Mouse (Mus musculus): ENCODE results near the gene Yeats4. TPM values are rescaled to one million over a fixed set of nuclear protein-coding genes. Genes with fewer than 3 reads are reported as not detected.
A peak's percentile ranks its signal among the peaks of the same experiment; 100 is the strongest.
"Not testable (repeated sequence)": the region's sequence is repeated elsewhere in the genome, so short reads cannot be mapped to it uniquely, and the experiment has no call there.

Yeats4 gene
- polyA plus RNA-seq, 1 experiment from 2014 or later, result 126 TPM

DNA sequence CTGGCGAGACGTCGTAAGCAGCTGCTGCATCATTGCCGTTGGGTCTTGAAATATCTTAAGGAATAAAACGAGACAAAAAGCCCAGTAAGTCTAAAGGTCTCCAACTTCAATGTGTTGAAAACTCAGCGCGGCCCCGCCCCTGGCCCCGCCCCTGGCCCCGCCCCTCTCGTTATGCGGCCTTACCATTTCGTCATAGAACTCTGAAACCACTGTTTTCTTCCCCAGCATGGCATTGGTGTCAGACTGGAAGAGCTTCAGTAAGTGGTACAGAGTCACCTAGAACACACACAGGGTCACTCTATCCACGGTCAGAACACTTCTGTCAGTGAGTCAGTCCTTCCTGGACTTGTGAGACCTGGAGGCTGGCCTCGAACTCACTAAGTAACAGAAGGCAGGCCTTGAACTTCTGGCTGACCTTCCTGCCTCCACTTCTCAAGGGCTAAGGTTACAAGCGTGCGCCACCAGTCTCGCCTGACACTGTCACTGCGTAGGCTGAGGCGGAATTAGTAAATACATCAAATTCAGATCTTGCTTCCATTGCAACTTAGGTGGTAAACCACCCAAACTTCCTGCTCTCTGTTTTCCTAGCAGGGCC, 7.0 kb downstream of the Yeats4 start:
- no peak for ATAC-seq
- no peak overlapping the region for H3K4me3 ChIP-seq
- H3K4me2 ChIP-seq, result no peak overlapping the region
- peaks cover 4% of the 10 kb centered on the region for H3K4me1 ChIP-seq
- 79% methylated on average over 20 of the region's 20 CpGs for WGBS
- H3K36me3 ChIP-seq (ENCODE audit: poor library complexity, severe bottlenecking), result peaks cover 90% of the 10 kb centered on the region
- H3K9me3 ChIP-seq (replicated peaks), result no peaks in the 10 kb centered on the region
- no peak overlapping the region for H3K9ac ChIP-seq
- H3K27me3 ChIP-seq, result no peaks in the 10 kb centered on the region
- no peak overlapping the region for H3K27ac ChIP-seq

DNA sequence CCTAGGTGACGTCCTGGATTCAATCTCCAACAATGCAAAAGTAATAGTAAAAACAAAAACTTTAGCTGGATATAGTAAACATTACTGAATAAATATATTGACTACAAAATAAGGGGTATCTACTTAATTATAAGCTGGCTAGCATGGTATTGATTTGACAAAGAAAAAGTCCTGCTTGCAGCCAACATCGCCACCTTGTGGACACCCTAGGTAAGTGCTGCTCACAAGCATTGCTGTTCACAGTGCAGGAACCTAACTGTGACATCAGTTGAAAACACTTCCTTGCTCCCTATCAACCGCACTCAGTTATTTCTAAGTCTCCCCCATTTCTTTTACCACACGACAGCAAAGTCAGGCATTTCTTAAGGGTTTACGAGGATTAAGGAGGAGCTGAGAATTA, 7.5 kb downstream of the Yeats4 start:
- H3K9ac ChIP-seq, result no peak overlapping the region
- H3K27me3 ChIP-seq, result no peaks in the 10 kb centered on the region
- no peak overlapping the region for H3K4me3 ChIP-seq
- no peak for ATAC-seq
- WGBS, result 66% methylated on average over 5 of the region's 5 CpGs
- H3K27ac ChIP-seq, result no peak overlapping the region
- H3K36me3 ChIP-seq (ENCODE audit: poor library complexity, severe bottlenecking), result peaks cover 90% of the 10 kb centered on the region
- no peak overlapping the region for H3K4me2 ChIP-seq
- no peaks in the 10 kb centered on the region; the same call in 1 of the 2 replicates for H3K9me3 ChIP-seq (replicated peaks)
- H3K4me1 ChIP-seq, result no peaks in the 10 kb centered on the region

- Histone ChIP-seq H3K36me3 (ENCODE audit: poor library complexity, severe bottlenecking) (peaks cover 88% of the 10 kb centered on the region), H3K4me2 (no peak overlapping the region), H3K27ac (no peak overlapping the region), H3K27me3 (no peaks in the 10 kb centered on the region), H3K4me1 (no peaks in the 10 kb centered on the region), H3K9me3 (replicated peaks) (no peaks in the 10 kb centered on the region; the same call in 1 of the 2 replicates), H3K9ac (no peak overlapping the region), H3K4me3 (no peak overlapping the region)
- 98% methylated on average over 9 of the region's 9 CpGs for WGBS
- no peak for ATAC-seq
These were observed 8.2 kb downstream of the Yeats4 start for GRCm38 (mm10) chr10:117216132-117216495.

DNA sequence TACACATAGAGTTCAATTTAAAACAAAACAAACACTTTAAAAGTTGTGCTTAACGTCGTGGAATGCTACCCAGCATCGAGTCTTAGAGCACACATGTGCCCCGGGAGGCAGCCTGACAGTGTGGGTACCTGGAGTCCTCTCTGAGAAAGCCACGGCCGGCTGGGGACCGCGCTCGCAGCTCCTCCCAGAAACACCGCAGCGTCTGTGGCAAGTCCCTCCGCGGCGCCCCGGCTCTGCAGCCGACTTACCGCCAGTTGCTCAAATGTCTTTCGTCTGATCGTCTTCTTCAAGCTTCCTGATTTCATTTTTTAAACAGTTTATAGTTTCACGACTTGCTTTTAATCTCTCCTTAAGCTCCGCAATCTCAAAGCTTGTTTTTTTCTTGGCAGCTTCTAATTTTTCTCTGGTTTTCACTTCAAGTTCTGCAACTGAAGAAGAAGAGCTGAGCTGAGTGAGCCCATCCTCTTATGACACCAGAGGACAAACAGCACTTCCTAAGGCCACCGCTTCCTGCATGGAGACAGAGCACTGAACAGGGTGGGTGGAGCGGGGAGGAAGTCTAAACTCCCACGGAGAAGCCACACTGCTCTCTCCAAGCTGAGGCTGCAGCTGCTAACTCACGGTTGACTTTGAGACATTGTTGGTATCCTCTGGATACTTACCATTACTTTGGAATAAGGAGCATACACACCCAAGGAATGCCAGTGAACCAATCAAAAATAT, 8.7 kb downstream of the Yeats4 start:
- no peak for ATAC-seq
- H3K36me3 ChIP-seq (ENCODE audit: poor library complexity, severe bottlenecking), result peaks cover 84% of the 10 kb centered on the region
- WGBS, result 94% methylated on average over 25 of the region's 25 CpGs
- H3K9me3 ChIP-seq (replicated peaks), result no peaks in the 10 kb centered on the region; the same call in 1 of the 2 replicates
- no peak overlapping the region for H3K27ac ChIP-seq
- H3K4me2 ChIP-seq, result no peak overlapping the region
- no peaks in the 10 kb centered on the region for H3K27me3 ChIP-seq
- H3K9ac ChIP-seq, result no peak overlapping the region
- H3K4me1 ChIP-seq, result no peaks in the 10 kb centered on the region
- H3K4me3 ChIP-seq, result no peak overlapping the region

DNA sequence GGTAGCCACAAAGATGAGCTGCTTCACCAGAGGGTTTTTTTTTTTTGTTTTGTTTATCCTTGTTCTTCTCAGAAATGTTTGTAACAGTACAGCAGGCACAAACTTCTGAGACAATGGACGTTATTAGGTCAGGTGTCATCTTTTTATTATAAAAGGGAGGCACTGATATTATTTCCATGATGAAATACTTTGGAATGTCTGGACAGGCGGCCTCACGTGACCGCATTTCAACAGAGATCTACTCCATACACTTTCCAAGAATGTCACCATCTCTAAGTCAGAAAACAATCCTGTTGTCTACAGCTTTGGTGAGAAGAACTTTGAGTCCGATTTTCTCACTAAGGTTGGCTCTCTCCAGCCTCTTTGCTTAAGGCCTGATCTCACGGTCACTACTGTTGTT, 13.3 kb downstream of the Yeats4 start:
- H3K27ac ChIP-seq, result no peak overlapping the region
- H3K4me2 ChIP-seq, result no peak overlapping the region
- H3K9me3 ChIP-seq (replicated peaks), result no peaks in the 10 kb centered on the region; the same call in 1 of the 2 replicates
- no peak overlapping the region for H3K4me3 ChIP-seq
- peaks cover 5% of the 10 kb centered on the region; the same call in 1 of the 2 replicates for H3K4me1 ChIP-seq
- peaks cover 44% of the 10 kb centered on the region for H3K36me3 ChIP-seq (ENCODE audit: poor library complexity, severe bottlenecking)
- ATAC-seq, result no peak
- H3K27me3 ChIP-seq, result no peaks in the 10 kb centered on the region
- no peak overlapping the region for H3K9ac ChIP-seq
- WGBS, result 90% methylated on average over 6 of the region's 6 CpGs

DNA sequence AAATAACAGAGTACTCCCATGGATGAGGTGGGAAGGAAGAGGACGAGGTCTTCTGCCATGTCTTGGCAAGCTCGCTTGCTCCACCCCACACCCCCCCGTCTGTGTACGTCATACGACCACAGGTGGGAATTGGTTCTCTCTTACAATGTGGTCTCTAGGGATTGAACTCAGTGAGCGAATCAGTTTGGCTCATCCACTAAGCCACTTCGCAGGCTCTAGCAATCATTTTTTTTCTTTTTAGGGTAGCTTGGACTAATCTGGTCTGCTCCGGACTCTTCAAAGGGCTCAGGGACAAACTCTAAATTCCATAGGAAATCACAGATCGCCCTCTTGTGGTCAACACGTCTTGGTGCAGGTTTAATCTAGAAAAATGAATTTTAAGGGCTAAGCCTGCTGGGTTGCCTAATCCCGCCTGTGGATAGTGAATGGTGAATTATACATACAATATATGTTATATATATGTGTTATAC, 14.8 kb downstream of the Yeats4 start:
- peaks cover 29% of the 10 kb centered on the region for H3K36me3 ChIP-seq (ENCODE audit: poor library complexity, severe bottlenecking)
- H3K9ac ChIP-seq, result no peak overlapping the region
- H3K27ac ChIP-seq, result no peak overlapping the region
- H3K9me3 ChIP-seq (replicated peaks), result peaks cover 5% of the 10 kb centered on the region
- H3K4me3 ChIP-seq, result peak overlapping the region; percentile 29
- peak; percentile 75 for ATAC-seq
- 16% methylated on average over 11 of the region's 11 CpGs for WGBS
- no peaks in the 10 kb centered on the region for H3K27me3 ChIP-seq
- H3K4me2 ChIP-seq, result peak overlapping the region; percentile 51
- H3K4me1 ChIP-seq, result peaks cover 5% of the 10 kb centered on the region; the same call in 1 of the 2 replicates

DNA sequence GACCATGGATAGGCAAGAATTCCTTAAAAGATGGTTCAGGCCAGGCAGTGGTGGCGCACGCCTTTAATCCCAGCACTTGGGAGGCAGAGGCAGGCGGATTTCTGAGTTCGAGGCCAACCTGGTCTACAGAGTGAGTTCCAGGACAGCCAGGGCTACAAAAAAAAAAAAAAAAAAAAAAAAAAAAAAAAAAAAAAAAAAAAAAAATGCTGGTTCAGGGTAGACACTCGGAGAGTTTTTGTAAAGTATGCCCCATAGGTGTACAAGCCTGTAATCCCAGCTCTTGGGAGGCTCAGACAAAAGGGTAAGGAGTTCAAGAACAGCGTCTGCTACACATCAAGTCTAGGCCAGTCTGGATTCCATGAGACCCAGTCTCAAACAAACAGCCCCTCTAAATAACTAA, 15.5 kb downstream of the Yeats4 start:
- WGBS, result 89% methylated on average over 6 of the region's 6 CpGs

DNA sequence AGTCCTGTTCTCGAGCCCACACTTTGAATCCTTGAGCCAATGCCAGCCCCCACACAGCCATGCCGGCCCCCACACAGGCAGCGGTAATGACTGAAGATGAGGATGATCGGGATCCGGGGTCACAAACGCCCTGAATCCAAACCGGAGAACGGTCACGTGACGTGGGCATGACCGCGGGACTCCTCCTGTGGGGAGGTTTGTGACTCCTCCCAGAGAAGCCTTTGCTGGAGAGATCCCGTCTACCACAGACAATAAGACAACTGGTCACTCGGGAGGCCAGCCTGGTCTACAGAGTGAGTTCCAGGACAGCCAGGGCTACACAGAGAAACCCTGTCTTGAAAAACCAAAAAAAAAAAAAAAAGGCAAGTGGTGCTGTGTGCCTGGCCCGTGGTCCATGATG, 16.1 kb downstream of the Yeats4 start:
- no peak overlapping the region for H3K4me2 ChIP-seq
- H3K27ac ChIP-seq, result no peak overlapping the region
- no peak overlapping the region for H3K9ac ChIP-seq
- H3K27me3 ChIP-seq, result no peaks in the 10 kb centered on the region
- H3K4me1 ChIP-seq, result peaks cover 5% of the 10 kb centered on the region; the same call in 1 of the 2 replicates
- H3K36me3 ChIP-seq (ENCODE audit: poor library complexity, severe bottlenecking), result peaks cover 18% of the 10 kb centered on the region
- no peak for ATAC-seq
- H3K4me3 ChIP-seq, result no peak overlapping the region
- 85% methylated on average over 15 of the region's 15 CpGs for WGBS
- H3K9me3 ChIP-seq (replicated peaks), result peaks cover 5% of the 10 kb centered on the region

More for the DNA sequence above, 15.5 kb downstream of the Yeats4 start:
- not testable (repeated sequence) for ATAC-seq; H3K4me1 ChIP-seq; H3K27ac ChIP-seq; H3K4me2 ChIP-seq; H3K27me3 ChIP-seq; H3K4me3 ChIP-seq; H3K9ac ChIP-seq; H3K9me3 ChIP-seq (replicated peaks)
- H3K36me3 ChIP-seq (ENCODE audit: poor library complexity, severe bottlenecking), result peaks cover 22% of the 10 kb centered on the region

- Histone ChIP-seq H3K36me3 (ENCODE audit: poor library complexity, severe bottlenecking) (no peaks in the 10 kb centered on the region), H3K4me1 (peaks cover 5% of the 10 kb centered on the region; the same call in 1 of the 2 replicates), H3K4me3 (no peak overlapping the region), H3K27ac (no peak overlapping the region), H3K4me2 (no peak overlapping the region), H3K27me3 (no peaks in the 10 kb centered on the region), H3K9me3 (replicated peaks) (peaks cover 5% of the 10 kb centered on the region; the same call in 1 of the 2 replicates), H3K9ac (no peak overlapping the region)
- 89% methylated on average over 3 of the region's 3 CpGs for WGBS
- ATAC-seq, result no peak
These were observed 18.2 kb downstream of the Yeats4 start for GRCm38 (mm10) chr10:117206070-117206469.

GRCm38 (mm10) chr10:117203558-117203981, 20.7 kb downstream of the Yeats4 start:
- no peak overlapping the region for H3K9ac ChIP-seq
- no peak overlapping the region for H3K4me3 ChIP-seq
- no peak overlapping the region for H3K4me2 ChIP-seq
- WGBS, result 72% methylated on average over 2 of the region's 2 CpGs
- no peaks in the 10 kb centered on the region for H3K4me1 ChIP-seq
- no peaks in the 10 kb centered on the region for H3K27me3 ChIP-seq
- no peaks in the 10 kb centered on the region for H3K36me3 ChIP-seq (ENCODE audit: poor library complexity, severe bottlenecking)
- ATAC-seq, result no peak
- peaks cover 5% of the 10 kb centered on the region; the same call in 1 of the 2 replicates for H3K9me3 ChIP-seq (replicated peaks)
- no peak overlapping the region for H3K27ac ChIP-seq

DNA sequence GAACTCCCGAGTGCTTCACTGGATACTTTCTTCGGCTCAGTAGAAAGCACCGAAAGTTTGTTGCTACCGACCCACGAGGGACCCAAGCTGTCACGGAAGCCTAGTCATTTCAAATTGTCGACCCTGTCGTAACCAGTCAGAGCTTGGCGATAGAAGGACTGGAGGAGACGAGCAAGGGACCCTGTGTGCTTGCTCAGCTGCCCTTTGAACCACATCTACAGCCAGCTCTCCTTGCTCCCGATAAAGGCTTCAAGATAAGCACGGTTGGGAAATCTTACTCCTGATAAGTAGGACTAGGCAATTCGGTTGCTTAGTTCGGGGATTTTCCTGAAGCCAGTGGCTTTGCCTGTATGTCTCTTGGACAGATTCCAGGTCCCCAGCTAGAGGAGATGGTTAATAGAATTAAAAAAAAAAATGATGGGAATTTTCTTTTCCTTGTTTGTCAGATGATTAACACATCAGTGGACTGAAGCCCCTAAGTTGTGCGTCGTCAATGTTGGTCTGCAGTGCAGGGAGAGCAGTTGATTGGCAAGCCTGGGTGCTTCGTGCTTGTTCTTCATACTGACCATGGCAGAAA, 21.2 kb downstream of the Yeats4 start:
- no peak overlapping the region for H3K27ac ChIP-seq
- 86% methylated on average over 17 of the region's 17 CpGs for WGBS
- no peaks in the 10 kb centered on the region for H3K27me3 ChIP-seq
- peaks cover 5% of the 10 kb centered on the region; the same call in 1 of the 2 replicates for H3K9me3 ChIP-seq (replicated peaks)
- no peak overlapping the region for H3K4me2 ChIP-seq
- H3K4me3 ChIP-seq, result no peak overlapping the region
- H3K36me3 ChIP-seq (ENCODE audit: poor library complexity, severe bottlenecking), result no peaks in the 10 kb centered on the region
- no peak overlapping the region for H3K9ac ChIP-seq
- H3K4me1 ChIP-seq, result no peaks in the 10 kb centered on the region
- no peak for ATAC-seq

DNA sequence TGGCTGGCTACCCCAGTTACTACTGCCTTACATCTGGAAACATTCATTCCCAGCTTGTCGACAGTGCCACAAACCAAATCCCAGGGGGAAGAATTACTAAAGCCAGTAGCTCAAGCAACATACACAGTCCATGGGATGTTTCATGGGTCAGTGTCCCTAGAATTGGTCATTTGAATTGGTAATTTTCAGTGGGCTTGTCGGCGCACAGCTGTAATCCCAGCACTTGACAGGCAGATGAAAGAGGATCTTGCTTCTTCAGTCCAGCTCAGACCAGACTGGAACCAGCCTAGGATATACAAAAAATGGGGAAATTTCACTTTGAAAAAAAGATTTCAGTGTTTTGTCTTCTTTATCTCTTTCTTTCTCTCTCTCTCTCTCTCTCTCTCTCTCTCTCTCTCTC, 24.6 kb downstream of the Yeats4 start:
- H3K4me1 ChIP-seq, result no peaks in the 10 kb centered on the region
- no peak overlapping the region for H3K4me3 ChIP-seq
- H3K27me3 ChIP-seq, result no peaks in the 10 kb centered on the region
- H3K27ac ChIP-seq, result no peak overlapping the region
- H3K36me3 ChIP-seq (ENCODE audit: poor library complexity, severe bottlenecking), result no peaks in the 10 kb centered on the region
- no peak overlapping the region for H3K4me2 ChIP-seq
- WGBS, result 76% methylated on average over 3 of the region's 3 CpGs
- peaks cover 2% of the 10 kb centered on the region; the same call in 1 of the 2 replicates for H3K9me3 ChIP-seq (replicated peaks)
- no peak overlapping the region for H3K9ac ChIP-seq
- ATAC-seq, result no peak

Measured in forebrain, embryonic 13.5 days (tissue).